Mouse (Mus musculus) embryonic facial prominence, embryonic 11.5 days (tissue): Measurements from ENCODE around the gene Rerg. TPM values are rescaled to one million over a fixed set of nuclear protein-coding genes. Genes with fewer than 3 reads are reported as not detected.

Experiments used
- polyA plus RNA-seq: library from polyadenylated mRNA; unstranded; fragments of >200 nt; fragmentation: Nextera tagmentation; extraction: Ambion mirVana; gene quantifications from 2 replicates; pipeline ENCODE4 v1.2.1, GENCODE M21; 2014

Gene Rerg
- polyA plus RNA-seq, 1 experiment from 2014 or later: 7.6 TPM

Other genes with a start within 250 kb of the Rerg start
- not detected in 2 replicates for gene Erp27, start 248.3 kb downstream of the Rerg start, polyA plus RNA-seq
- gene Pde6h, start 246.7 kb downstream of the Rerg start, polyA plus RNA-seq: not detected in 2 replicates
- 56.2 and 58.1 TPM in 2 replicates for gene Arhgdib, start 228.6 kb downstream of the Rerg start, polyA plus RNA-seq
- gene Ptpro, start 81.8 kb upstream of the Rerg start, polyA plus RNA-seq: 4.5 and 5.7 TPM in 2 replicates